Mouse (Mus musculus): ENCODE data around the gene Pnkd.
"Not testable (repeated sequence)": the region's sequence is repeated elsewhere in the genome, so short reads cannot be mapped to it uniquely, and the experiment has no call there.

The Pnkd gene

GRCm38 (mm10) chr1:74278538-74278937 is 6.2 kb upstream of the Pnkd start, which contains the start of gene Gpbar1:
TSS of gene Gpbar1 (plus strand) at chr1:74278550.
- in situ Hi-C loops (cut with MseI, MboI), result no loop called here

GRCm38 (mm10) chr1:74278988-74279387 is 5.7 kb upstream of the Pnkd start:
- in situ Hi-C loops (cut with MseI, MboI), result no loop called here

- in situ Hi-C loops (cut with MseI, MboI), result no loop called here
Measured at GRCm38 (mm10) chr1:74280591-74281325, 4.0 kb upstream of the Pnkd start.

DNA sequence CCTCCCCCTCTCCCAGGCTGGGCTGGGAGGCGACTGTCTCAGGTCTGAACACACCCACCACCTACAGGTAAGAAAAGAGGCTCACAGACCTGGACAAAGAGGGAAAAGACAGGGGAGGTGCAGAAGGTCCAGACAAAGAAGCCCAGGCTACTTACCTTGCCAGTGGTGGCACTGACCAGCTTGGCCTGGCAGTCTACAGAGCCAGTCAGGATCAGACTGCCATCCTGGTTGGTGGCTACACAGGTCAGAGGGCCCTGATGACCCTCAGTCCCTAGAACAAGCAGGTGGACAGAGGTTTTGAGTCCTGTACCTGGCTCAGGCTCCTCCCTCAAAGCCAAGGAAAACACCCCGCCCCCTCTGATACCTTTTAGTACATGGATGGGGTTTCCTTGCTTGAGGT is 3.4 kb upstream of the Pnkd start:
- in situ Hi-C loops (cut with MseI, MboI), result no loop called here

GRCm38 (mm10) chr1:74281886-74282285 is 2.8 kb upstream of the Pnkd start:
- in situ Hi-C loops (cut with MseI, MboI), result no loop called here

- in situ Hi-C loops (cut with MseI, MboI), result no loop called here
Measured at GRCm38 (mm10) chr1:74282896-74283625, 1.7 kb upstream of the Pnkd start.

- in situ Hi-C loops (cut with MseI, MboI), result no loop called here
Measured at GRCm38 (mm10) chr1:74283686-74284463, 855 bp upstream of the Pnkd start.

DNA sequence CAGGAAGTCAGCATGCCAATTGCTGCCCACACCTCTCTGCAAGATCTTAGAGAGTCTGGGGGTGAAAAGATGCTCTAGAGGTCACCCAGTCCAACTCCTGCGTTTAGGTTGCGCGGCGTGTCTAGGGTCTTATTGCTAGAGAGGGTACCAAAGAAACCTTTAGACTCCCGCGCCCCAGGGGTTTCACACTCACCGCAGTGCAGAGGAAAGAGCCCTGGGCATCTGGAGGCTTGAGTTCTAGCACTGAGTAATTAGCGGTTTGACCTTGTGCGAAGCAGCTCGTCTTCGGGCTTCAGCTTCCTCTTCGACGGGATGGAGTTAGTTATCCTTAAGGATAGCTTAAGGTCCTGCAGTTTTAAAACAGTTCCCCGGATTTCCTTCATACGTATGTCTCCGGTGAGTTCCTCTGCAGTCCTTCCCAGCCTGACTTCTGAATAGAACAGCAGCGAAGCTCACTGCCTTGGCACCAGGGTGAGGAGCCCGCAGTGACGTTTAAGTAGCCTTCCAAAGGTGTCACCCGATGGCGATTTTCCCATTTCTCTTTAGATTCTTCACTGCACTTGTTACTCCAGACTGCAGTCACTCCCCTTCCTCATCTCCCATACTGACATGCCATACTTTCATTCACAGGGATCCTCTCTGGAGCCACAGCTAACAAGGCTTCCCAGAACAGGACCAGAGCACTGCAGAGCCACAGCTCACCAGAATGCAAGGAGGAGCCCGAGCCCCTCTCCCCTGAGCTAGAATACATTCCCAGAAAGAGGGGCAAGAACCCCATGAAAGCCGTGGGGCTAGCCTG is 681 bp downstream of the Pnkd start:
- in situ Hi-C loops (cut with MseI, MboI), result no loop called here

GRCm38 (mm10) chr1:74286869-74287607 is 2.3 kb downstream of the Pnkd start:
- in situ Hi-C loops (cut with MseI, MboI), result not testable (repeated sequence)

- in situ Hi-C loops (cut with MseI, MboI), result no loop called here
Measured at GRCm38 (mm10) chr1:74288327-74288726, 3.6 kb downstream of the Pnkd start.

DNA sequence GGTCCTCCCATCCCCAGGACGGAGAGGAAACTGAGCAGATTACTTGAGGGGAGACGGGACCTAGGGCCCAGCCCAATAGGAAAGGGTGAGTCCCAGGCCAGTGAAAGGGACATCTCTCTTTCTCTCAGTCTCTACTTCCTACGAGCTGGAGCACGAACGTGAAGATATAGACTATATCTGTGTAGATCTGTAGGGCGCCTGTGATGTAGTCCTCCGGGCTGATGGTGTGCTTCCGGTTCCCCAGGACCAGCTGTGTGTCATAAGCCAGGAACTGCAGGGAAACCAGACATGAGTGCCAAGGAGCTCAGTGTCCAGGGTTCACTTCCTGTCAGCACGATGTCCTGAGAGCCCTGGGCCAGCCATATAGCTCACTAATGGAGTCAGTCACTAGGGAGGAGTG is 4.5 kb downstream of the Pnkd start:
- in situ Hi-C loops (cut with MseI, MboI), result no loop called here

DNA sequence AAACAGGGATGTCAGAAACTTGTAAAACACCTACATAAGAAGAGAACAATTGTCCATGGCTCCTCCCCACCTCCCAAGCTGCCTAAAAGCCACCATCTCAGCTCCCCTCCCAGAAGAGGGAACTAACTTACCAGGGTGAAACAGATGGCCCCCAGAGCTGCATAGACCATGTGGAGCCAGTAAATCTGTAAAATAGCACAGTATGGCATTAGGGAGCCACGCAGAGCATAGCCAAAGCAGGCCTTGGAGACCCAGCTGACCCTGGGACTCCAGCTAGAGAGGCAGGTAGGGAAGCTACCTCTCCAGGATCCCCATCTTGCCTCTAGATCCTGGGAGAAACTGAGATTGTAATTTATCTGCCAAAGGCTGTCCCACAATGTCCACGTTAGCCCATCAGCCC is 5.0 kb downstream of the Pnkd start:
- in situ Hi-C loops (cut with MseI, MboI), result no loop called here

- in situ Hi-C loops (cut with MseI, MboI), result no loop called here
Measured at GRCm38 (mm10) chr1:74290141-74290540, 5.4 kb downstream of the Pnkd start.

GRCm38 (mm10) chr1:74292331-74293020 is 7.7 kb downstream of the Pnkd start:
- in situ Hi-C loops (cut with MseI, MboI), result no loop called here

GRCm38 (mm10) chr1:74293306-74293960 is 8.7 kb downstream of the Pnkd start:
- in situ Hi-C loops (cut with MseI, MboI), result no loop called here

- in situ Hi-C loops (cut with MseI, MboI), result no loop called here
Measured at GRCm38 (mm10) chr1:74294090-74294643, 9.4 kb downstream of the Pnkd start.

- in situ Hi-C loops (cut with MseI, MboI), result no loop called here
Measured at GRCm38 (mm10) chr1:74294733-74295455, 10.2 kb downstream of the Pnkd start.

DNA sequence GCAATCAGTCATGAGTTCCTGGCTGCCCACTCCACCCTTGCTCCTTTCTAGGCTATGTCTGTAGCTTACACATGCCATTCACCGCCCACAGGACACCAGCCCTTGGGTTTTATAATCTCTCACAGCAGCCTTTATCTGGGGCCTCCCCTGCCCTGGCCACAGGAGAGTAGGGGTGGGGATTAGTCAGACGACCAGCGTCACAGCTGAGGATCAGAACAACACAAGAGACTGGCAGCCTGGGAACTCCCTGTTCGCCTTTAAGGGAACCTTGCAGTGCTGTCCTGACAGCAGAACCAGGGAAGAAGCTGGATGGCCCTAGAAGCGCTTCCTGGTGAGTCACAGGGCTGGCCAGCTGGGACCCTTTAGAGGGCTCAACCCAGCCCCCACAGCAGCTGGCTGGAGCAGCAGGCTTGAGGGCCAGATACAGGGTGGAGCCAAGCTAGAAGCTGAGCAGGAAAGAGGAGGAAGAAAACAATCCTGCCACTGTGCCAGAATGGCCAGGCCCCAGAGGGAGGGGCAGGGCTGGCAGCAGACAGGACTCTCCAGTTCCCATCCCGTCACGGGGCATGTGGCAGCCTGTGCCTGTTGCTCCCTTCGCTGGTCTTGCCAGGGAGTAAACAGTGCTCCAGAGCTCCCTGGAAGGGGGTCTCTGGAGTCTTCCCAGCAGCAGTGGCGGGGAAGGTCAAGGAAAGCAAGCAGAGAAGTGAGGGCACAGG is 10.9 kb downstream of the Pnkd start:
- in situ Hi-C loops (cut with MseI, MboI), result no loop called here

Measured in mouse trophoblast stem cell (cell line).